Mouse (Mus musculus): ENCODE measurements around the gene Ncaph2.

GRCm38 (mm10) chr15:89377938-89378828 is 22.7 kb downstream of the Ncaph2 start:
- no peak; the same call in 1 of the 2 replicates for TF ChIP-seq POLR2A (IDR thresholded peaks at IDR 0.05; ENCODE audit: low read depth, low read length)
- no peak for TF ChIP-seq CTCF (IDR thresholded peaks at IDR 0.05; ENCODE audit: extremely low read depth, insufficient read length, insufficient replicate concordance, low read depth, low read length)
